Mouse (Mus musculus): ENCODE measurements around the gene Nfs1. TPM values are rescaled to one million over a fixed set of nuclear protein-coding genes. Genes with fewer than 3 reads are reported as not detected.
A peak's percentile ranks its signal among the peaks of the same experiment; 100 is the strongest.
"Not testable (repeated sequence)": the region's sequence is repeated elsewhere in the genome, so short reads cannot be mapped to it uniquely, and the experiment has no call there.

Gene Nfs1
- total RNA-seq, 1 experiment from 2014 or later: 26.5 TPM

DNA sequence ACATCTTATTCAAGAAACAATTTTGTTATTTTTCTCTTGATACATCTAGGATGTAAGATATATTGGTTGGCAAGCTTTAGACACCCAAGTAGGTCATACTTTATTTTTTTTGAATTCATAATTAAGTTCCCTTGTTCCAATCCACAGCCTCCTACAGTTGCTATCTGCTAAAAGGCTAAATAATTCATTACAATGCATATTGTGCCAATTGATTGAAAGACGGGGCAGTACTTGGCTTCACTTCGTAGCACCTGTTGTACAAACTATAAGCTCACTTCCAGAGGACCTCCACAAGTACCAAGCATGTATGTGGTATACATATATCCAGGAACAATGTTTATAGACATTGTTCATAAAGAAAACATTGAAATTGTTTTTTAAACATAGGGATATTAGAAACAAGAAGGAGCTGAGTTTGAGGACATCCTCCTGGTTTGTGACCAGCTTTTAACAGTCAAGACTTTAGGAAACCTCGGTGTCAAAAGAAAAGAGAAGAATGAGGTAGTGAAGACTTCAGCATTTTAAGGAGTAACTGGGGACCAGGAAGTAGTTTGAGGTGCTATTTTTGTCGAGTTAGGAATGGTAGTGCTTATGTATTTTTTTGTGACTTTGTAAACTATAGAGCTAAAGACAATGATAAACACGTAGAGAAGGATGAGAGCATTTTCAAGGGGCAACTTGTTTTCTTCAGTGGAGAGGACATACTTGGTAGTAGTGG, 2.4 kb upstream of the Nfs1 start:
- no peak for ATAC-seq (ENCODE audit: extremely low read depth, insufficient number of reproducible peaks, low FRiP score, poor library complexity, severe bottlenecking)

DNA sequence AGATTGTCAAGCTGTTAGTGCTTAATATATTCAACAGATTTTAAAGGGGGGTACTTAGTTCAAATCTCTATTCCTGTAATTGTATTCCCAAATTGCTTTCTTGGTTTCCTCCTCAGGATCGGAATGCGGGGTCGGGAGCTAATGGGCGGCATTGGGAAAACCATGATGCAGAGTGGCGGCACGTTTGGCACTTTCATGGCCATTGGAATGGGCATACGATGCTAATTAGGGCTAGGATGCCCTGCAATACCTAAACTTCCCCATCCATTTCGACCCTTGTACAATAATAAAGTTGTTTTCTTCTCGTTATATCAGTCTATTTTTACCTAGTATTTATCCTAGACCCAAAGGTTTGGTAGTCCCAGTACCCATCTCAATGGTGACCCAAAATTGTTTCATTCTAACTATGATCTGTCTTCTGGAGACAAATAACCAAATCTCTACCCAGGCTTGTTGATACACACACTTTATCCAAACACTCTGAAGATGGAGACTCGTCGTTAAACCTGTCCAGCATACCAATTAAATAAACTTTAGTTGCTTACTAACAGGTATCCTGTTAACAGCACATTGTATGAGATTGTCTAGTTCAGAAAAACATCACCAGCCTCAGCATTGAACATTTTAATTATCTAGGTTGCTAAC, 1.6 kb upstream of the Nfs1 start:
- no peak for ATAC-seq (ENCODE audit: extremely low read depth, insufficient number of reproducible peaks, low FRiP score, poor library complexity, severe bottlenecking)

DNA sequence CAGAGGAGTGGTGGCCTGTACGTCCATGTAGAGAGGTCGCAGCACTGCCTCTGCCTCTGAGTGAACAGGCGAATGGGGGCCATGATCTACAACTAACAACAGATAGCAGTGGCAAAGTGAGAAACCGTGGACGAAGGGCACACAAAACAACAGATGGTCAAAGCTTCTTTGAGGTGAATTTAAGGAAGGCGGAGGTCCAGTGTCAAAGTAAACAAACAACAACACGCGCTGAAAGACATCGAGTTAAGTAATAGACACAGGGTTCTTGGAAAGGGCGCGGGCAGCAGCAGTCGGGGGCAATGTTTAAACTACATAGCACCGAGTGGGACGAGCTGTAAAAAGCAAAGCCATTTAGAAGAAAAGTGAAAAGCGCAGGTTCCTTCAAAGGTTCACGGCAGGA, 619 bp downstream of the Nfs1 start:
- ATAC-seq (ENCODE audit: extremely low read depth, insufficient number of reproducible peaks, low FRiP score, poor library complexity, severe bottlenecking): no peak

DNA sequence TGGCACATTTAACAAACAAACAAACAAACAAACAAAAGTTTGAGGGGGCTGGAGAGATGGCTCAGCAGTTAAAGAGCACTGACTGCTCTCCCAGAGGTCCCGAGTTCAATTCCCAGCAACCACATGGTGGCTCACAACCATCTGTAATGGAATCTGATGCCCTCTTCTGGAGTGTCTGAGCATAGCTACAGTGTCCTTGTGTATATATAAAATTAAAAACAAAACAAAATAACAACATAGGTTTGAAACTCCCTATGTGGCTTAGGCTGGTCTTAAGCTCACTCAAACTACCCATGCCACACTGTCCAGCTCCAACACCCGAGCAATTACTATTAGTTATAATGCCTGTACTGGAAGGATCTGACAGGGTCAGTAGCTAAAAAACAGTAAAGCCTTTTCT, 1.2 kb downstream of the Nfs1 start:
- no peak for ATAC-seq (ENCODE audit: extremely low read depth, insufficient number of reproducible peaks, low FRiP score, poor library complexity, severe bottlenecking)

DNA sequence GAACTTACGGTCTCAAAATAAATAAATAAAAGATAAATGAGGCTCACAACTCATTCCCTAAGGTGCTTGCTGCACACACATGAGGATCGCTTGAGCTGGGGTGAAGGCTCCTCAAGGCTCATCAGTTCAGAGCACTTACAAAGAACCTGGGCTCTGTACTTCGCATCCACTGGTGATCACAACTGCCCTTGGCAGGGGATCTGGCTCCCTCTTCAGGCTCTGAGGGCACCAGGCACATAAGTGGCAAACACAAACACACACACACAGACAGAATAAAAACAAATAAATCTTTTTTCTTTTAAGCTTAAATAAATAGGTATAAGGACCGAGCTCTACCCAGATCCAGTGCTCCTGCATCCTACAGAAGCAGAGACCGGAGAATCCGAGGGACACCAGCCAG, 8.3 kb downstream of the Nfs1 start:
- ATAC-seq (ENCODE audit: extremely low read depth, insufficient number of reproducible peaks, low FRiP score, poor library complexity, severe bottlenecking): no peak

DNA sequence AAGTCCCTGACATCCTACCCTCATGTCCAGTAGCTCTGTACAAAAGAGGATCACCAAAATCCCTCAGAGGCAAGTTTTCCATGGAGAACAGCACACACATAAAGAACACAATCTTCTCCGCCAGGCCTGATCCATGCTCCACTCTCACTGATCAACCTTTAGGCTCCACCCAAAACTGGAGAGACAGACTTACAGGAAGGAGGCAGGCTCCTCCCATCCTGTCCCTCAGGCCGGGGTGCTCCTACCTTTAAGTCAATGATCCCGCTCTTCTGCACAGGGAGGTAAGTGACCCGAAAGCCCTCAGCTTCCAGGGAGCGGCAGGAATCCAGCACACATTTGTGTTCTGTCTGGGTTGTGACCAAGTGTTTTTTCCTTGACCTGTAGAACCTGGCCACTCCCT, 9.8 kb downstream of the Nfs1 start:
- ATAC-seq (ENCODE audit: extremely low read depth, insufficient number of reproducible peaks, low FRiP score, poor library complexity, severe bottlenecking): no peak

DNA sequence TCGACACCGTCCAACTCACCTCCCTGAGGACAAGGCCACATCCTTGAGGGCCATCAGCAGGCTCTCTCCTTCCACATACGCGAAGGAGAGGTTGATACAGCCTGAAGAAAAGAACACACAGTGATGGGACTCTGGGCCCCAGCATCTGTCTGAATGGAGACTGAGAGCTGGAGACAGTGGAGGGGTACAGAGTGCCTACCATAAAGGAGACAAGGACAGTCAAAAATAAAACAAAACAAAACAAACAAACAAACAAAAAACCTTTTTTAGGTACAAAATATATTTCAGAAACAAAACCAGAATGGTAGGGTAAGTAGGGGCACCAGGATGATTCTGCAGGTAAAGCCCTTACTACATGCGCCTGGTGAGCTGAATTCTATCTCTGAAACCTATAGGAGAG, 17.0 kb downstream of the Nfs1 start, which contains the start of gene Gm28036:
TSS of gene Gm28036 (minus strand) at position 101 of the 400 bp plus-strand sequence.
- ATAC-seq (ENCODE audit: extremely low read depth, insufficient number of reproducible peaks, low FRiP score, poor library complexity, severe bottlenecking): no peak

DNA sequence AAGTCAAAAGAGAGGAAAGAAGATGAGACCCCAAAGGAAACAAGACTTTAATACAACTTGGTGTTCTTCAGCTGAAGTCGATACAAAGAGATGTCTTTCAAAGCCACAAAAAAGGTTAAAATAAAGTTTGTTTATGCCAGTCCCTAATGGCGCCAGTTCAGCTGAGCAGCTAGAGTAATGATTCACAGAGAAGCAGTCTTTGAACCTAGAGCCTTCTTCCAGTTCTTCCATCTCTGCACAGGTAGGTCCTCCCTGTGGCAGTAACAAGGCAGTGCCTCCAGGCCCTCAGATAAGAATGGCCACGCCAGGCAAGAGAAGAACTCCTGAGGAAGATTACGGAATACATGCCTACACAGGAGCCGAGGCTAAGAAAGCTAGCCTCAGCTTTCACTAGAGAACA, 20.3 kb downstream of the Nfs1 start:
- no peak for ATAC-seq (ENCODE audit: extremely low read depth, insufficient number of reproducible peaks, low FRiP score, poor library complexity, severe bottlenecking)

DNA sequence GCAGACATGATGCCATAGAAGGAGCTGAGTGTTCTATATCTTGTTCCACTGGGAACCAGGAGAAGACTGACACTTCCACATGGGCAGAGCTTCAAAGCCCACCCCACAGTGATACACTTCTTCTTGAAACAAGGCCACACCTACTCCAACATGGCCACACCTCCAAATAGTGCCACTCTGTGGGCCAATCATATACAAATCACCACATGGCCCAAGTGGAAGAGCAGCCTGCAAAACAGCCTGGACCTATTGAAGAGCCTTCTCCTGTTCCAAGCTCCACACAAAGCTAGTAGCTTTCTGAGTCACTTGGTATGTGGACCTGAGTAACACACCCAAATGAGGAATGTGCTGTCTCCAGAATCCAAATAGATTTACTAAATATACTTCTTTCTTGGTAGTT, 24.4 kb downstream of the Nfs1 start:
- no peak for ATAC-seq (ENCODE audit: extremely low read depth, insufficient number of reproducible peaks, low FRiP score, poor library complexity, severe bottlenecking)

DNA sequence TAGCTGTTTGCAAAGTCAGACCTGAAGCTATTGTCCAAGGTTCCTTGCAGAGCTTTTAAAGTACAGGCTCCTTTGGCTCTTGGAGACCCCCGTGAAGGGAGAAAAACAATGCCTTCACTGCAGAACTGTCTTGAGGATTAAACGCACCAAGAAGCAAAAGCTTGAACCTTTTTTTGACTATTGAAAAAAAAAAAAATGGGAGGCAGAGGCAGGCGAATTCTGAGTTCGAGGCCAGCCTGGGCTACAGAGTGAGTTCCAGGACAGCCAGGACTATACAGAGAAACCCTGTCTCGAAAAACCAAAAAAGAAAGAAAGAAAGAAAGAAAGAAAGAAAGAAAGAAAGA, 31.9 kb downstream of the Nfs1 start:
- ATAC-seq (ENCODE audit: extremely low read depth, insufficient number of reproducible peaks, low FRiP score, poor library complexity, severe bottlenecking): not testable (repeated sequence)

DNA sequence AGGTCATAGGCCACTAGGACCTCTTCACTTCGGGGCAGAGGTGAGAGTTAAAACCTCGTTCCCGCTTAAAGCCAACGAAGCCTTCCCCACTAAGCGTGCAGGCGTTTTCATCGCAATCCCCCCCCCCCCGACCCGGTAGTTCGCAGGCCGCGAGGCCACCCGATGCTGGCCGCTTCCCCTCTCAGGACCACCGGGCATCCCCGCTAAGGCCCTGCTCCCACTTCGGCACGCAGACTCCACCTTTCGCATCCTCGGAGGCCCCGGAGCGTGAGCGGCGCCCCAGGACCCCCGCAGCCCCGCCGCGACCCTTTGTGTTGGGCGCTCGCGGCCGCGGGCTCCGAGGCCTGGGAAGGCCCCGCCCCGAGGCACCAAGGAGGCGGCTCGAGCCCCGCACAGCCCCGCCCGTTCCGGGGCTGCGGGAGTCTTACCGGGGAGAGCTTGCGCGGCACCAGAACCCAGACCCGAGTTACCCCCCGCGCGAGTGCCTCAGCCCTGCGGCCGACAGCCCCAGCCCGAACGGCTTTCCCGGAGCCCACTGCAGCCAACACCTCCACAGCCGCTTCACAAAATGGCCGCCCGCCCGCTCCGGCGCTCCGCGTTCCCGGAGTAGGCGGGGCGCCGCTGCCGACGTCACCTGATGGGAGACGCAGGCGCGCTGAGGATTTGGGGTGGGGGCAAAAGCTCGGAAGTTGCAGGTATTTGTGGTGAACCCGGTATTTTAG, 32.5 kb downstream of the Nfs1 start, which contains the start of the genes Cpne1 and Rbm12:
TSS of gene Cpne1 (minus strand) at position 608 of the 722 bp plus-strand sequence.
TSS of gene Rbm12 (minus strand) at position 621 of the 722 bp plus-strand sequence.
- ATAC-seq (ENCODE audit: extremely low read depth, insufficient number of reproducible peaks, low FRiP score, poor library complexity, severe bottlenecking): peak; percentile 95

DNA sequence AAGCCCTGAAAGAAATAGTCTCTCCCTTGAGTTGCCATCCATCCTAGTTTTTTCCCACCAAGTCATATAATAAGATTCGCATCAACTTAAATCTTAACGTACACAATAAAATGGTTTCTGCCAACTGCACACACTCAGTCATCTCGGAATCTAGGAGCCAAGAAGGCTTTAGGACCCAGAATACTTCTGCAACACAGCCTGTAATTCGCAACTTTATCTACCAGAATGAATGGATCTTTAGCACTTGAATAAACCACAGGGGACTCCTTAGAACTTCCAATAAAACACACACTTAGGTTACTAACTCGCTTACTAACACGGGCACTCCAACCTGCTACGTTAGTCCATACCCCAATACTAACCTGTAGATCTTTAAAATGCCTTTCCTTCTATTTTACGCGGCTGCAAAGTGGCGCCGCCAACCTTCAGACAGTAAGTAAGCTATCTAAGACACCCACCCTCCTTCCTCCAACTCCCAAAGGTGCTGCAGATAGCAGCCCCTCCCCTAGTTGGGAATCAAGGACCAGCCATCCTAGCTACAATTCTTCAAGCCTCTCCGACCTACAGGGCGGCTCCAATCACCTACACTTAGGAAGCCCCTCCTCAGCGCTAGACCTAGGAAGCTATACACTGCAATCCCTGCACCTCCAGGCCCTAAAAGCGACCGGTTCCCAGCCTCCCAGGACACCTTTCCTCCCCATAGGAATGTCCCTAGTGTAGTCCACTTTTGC, 33.2 kb downstream of the Nfs1 start:
- no peak for ATAC-seq (ENCODE audit: extremely low read depth, insufficient number of reproducible peaks, low FRiP score, poor library complexity, severe bottlenecking)

DNA sequence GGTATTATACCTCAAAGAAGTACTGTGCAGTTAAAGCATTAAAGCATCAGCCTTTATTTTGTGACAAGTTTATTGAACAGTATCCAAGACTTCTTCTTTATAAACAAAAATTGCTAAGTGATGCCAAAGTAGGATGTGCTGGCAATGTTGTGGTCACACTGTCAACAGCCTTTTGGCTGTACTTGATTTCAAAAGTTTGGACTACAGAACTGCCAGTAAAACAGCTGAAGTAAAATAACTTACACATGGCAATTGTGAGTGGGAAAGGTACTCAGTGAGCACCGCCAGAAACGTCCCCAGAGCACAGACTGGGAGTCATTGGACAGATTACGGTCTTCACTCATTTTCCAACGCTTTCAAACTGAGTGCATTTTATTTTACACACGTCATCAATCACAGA, 52.1 kb downstream of the Nfs1 start:
- no peak for ATAC-seq (ENCODE audit: extremely low read depth, insufficient number of reproducible peaks, low FRiP score, poor library complexity, severe bottlenecking)

DNA sequence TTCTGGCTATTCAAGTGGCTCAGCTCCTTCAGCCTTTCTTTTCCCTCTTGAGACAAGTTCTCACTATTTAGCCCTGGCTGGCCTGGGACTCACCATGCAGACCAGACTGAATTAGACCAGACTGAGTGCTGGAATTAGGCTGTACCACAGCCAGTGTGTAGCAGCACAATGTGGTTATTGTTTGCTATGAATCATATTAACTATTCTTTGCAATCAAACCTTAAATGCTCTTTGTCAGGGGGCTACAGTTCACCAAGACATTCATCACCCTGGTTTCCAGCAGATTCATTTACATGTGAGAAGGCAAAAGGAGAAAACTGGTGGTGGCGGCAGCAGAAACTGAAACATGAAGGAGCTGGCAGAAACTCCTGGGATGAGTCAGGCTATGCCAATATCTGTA, 54.2 kb downstream of the Nfs1 start:
- ATAC-seq (ENCODE audit: extremely low read depth, insufficient number of reproducible peaks, low FRiP score, poor library complexity, severe bottlenecking): no peak

DNA sequence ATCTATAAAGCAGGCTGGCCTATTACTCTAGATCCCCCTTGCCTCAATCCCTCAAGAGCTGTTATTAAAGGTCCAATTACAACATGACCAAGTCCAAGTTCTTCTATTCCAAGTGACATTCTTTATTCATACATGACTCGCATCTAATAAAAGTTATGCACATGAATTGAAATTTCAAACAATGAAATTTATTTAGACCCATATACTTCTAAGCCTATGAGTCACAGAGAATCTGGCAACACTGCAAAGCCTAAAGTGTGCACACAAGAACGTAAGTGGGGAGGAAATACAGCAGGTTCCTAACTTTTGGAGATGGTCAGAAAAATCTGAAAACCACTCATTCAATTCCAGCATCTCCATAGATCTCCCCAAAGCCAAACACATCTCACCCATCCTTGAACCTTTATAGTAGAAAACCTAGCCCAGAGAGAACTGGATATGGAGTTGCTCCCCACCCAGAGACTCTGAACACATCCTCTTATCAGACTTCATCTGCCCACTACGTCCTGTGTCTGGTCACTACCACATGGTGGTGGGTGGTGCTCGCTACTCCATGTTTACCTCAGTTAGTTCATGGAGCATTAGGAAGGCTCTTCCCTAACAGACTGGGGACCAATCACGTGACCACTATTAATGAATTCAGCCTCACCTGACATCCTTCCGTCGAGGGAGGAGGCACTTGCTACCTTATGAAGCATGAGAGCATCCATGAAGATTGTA, 56.4 kb downstream of the Nfs1 start:
- no peak for ATAC-seq (ENCODE audit: extremely low read depth, insufficient number of reproducible peaks, low FRiP score, poor library complexity, severe bottlenecking)

DNA sequence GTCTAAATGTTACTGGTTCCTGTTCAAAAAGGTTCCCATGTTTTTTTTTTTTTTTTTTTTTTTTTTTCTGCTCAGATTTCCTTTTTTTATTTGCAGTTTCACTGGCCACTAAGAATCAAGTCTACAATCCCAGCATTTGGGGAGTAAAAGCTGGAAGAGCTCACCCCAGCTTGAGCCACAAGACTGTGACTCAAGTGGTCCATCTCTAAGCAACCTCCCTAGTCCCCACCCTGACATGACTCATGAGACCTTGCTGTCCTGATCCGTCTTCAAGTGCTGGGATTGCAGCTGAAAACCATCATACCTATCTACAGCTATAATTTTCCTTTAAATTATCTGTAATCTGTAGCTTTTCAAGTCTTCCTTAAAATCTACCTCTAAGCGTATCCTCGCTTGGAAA, 59.4 kb downstream of the Nfs1 start:
- no peak for ATAC-seq (ENCODE audit: extremely low read depth, insufficient number of reproducible peaks, low FRiP score, poor library complexity, severe bottlenecking)

DNA sequence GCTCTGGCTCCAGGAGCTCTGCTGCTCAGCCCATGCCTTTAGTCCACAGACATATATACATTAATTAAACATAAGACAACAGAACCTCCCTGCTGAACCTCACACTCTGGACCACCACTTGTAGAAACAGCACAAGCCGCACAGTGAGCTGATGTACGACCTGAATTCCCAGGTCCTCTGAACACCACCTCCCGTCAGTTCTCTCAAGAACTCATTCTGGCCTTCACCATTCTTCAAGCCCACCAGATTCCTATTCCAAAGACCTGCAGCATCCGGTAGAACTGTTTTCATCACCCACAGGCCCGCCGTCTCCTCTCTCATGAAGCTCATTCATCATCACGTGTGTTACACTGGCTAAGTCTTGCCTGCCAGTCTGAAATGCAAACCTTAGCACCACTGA, 63.6 kb downstream of the Nfs1 start:
- no peak for ATAC-seq (ENCODE audit: extremely low read depth, insufficient number of reproducible peaks, low FRiP score, poor library complexity, severe bottlenecking)

DNA sequence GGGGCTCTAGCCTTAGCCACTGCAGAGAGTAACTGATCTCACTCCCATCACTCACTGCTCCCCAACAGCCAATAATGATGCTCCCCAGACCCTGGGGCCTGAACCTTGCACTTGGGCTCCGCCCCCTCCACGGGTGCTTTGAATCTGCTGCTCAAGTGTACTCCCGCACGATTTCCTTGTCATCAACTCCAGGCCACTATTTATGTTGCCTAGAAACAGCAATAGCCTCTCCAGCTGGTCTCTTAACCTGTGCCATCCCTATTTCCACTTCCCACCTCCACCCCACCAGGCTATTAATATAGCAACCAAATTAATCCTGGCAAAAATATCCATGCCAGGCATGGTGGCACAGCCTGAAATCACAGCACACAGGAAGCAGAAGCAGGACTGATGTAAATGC, 64.3 kb downstream of the Nfs1 start:
- no peak for ATAC-seq (ENCODE audit: extremely low read depth, insufficient number of reproducible peaks, low FRiP score, poor library complexity, severe bottlenecking)

DNA sequence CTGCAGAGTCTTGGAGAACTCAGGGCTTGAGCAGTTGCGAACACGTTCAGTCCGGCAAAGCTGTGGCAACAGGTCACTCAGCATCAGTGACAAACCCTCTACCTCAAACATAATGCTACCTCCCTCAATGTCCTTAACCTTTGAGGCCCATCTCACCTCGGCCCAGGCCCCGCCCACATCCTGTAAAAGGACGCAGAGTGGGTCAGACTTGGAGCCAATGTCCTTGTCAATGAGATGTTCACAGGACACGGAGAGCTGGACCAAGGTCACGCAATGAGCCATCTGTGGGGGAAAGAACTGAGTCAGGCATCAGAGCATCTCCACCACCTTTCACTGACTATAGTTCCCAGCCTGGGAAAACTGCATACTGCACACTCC, 64.8 kb downstream of the Nfs1 start:
- ATAC-seq (ENCODE audit: extremely low read depth, insufficient number of reproducible peaks, low FRiP score, poor library complexity, severe bottlenecking): no peak

Measured in neutrophil, adult 5-6 weeks (primary cell).